Mouse (Mus musculus): ENCODE measurements at regions not wholly inside any gene's neighbourhood (a gene's known extent, or its start where the extent isn't known, plus 50 kb on each side); places are given as distances from the start of the nearest gene placed in this dataset.

DNA sequence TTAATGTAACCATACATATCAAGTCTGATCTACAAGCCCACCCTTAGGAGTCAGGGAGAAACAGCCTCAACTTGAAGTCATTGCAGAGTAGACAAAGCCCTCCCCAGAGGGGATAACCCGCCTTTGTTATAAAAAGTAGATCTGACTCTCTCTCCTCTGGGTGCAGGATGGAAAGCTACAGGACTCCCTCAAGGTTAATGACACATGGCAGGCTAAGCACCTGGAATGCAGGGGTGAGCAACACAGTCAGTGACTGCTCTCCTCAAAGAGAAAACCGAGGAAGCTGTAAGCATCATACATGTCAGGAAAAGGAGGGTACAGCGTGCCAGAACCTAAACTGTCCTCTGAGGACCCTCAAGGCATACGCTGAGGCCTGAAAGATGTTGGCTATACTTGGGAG, 177.1 kb downstream of the Mycn start:
- no peak for DNase-seq

DNA sequence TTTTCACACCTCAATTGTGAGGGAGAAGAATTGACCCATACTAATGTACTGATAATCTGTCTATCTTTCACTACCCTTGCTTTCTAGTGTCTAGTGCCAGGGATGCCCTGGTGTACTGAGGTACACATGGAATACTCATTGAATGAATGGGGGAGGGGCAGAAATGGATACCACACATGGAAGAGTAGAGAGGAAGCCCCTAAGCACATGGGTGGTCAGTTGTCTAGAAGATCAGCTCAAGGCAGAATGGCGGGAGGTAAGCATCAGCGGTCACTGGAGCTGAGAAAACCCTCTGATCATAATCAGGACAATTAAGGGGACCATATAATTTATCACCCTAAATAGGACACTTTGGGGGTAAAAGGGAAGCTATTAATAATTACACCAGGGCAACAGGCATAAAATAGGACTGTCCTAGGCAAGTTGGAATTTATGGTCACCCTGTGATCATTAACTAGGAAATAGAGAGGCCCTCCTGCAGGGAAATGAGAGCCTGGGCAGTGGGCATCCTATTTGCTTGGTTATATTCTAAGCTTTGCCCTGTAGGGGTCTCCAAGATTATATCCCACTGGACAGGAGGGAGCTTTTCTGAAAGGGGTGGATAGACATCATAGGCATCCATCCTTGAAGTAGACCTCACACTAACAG, 185.3 kb downstream of the Mycn start:
- DNase-seq: no peak

DNA sequence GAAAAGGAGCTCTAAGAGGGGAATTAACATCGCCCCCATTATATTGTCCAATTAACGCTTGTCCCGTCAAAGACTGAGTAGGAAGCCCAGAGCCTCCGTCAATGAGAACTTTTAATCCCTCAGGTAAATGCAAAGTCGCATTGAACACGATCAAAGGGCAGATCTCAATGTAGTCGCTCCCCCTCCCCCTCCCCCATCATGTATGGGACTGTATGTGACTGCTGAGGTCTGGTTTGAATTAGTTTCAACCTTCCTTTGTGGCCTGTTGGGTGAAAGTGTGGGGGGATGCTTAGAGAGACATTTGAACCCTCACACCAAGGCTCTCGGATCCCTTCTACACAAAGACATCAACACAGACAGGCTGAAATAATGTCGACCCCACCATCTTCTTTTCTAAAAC, 187.9 kb downstream of the Mycn start:
- no peak for DNase-seq

DNA sequence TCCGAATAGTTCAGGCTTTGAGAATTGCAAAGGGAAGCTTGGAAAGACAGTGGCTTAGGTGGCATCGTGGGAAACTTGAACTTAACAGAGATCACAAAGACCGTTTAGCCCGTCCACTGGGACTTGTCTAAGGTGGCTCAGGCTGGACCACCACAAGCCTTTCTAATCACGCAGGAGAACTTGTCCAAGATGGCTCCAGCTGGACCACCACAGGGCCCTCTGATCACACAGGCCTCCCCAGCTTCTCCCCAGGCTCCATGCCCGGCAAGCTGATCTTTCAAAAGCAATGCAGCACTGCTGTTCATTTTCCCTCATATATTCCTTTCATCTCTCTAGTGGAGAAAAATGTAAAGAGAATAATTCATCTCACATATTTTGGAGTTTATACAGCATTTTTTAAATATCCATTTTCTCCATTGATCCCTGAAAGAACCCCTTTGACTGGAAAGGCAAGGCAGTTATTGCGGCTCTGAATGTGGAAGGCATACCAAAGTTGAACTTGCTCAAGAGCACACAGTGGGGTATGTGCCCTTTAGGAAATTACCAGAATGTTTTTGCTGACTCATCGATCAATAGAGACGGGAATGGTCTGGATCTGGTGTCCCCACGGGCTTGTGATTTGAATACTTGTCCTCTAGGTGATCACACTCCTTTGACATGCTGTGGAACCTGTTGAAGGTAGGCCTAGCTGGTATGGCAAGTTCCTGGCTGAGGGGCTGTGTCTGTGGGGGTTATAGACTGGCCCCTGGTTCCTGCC, 189.9 kb downstream of the Mycn start:
- no peak for DNase-seq

DNA sequence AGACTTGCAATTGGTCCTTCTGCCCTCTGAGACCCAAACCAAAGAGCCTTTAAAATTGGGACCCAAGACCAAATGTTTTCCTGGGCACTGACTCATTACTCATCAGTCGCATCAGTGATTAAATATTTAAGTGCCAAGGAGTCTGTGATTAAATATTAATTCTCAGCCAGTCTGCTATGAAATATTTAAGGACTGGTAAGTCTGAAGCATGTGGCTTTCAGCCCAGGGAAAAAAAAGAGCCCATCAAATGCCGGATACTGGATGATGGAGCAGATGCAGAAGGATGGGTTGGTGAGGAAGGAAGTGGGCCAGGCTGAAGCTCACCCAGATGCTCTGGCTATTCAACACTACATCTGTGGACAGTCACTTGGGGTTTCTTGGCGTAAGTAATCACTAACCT, 192.0 kb downstream of the Mycn start:
- DNase-seq: no peak

DNA sequence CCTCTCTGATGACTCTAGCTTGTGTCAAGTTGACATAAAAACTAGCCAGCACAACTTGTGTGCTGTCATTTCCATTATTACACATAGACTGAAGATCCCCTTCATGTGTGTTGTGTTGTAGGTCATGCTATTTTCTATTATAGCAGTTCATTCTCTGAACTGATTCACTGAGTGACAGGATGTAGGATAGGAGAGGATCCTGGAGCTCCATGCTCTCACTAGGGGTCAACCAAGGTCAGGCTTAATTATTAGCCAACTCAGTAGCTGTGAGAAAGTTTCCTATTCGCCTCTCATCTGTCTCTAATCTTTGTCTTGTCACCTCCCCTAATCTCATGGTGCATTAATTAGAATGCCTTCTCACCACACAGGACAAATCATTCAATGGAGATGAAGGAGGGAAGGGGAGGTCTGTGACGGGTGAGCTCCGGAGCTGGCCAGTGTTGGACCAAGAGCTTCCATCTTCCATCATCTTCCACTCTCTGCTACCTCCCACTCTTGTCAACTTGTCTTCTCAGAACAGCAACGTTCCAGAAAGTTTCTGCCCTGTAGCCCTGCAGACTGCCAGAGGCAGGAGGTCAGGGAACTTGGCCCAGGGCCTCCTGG, 194.8 kb downstream of the Mycn start:
- no peak for DNase-seq

DNA sequence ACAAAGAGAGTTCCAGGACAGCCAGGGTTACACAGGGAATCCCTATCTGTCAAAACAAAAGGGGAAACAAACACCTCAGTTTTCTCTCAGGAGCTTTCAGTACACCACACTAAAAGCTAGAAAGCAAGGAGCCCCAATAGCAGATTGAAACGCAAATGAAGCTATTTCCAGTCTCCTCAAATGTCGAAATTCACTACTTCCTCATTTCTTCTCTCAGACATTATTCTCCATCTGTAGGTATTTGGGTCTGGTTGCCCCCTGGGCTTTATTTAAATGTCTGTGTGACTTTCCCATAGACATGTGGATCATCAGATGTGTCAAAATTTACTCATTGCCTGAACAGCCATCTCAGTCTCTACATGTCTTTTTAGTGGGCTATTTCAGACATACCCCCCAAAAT, 197.2 kb downstream of the Mycn start:
- no peak for DNase-seq

DNA sequence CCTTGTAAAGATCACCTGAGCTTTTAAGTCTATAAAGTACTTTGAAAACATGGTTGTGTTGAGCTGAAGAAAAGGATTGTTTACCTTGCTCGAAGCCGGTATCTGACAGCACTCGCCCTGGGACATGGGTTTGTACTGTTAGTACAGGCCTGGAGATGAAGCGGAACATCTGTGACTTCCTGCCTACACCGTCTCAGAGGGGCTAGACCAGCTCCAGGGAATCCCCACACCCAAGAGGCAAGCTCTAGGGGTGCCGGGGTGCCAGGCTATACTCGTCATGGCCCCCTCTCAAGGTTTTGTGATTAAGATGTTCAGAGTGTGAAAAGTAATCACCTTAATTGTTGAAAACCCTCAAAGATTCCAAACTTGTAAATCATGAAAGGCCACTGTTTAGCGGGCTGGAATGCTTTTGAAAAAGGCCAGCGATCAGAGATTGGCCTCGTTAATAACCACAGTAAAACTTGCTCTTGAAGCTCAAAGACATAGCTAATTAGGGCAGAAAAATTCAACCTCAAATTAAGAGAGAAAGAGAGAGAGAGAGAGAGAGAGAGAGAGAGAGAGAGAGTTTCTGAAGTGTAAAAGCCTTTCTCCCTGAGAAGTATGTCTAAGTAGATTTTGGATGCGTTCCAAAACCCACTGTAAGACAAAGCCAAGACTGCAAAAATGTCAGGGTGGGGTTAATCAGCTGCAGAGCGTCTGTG, 202.9 kb downstream of the Mycn start:
- DNase-seq: no peak

DNA sequence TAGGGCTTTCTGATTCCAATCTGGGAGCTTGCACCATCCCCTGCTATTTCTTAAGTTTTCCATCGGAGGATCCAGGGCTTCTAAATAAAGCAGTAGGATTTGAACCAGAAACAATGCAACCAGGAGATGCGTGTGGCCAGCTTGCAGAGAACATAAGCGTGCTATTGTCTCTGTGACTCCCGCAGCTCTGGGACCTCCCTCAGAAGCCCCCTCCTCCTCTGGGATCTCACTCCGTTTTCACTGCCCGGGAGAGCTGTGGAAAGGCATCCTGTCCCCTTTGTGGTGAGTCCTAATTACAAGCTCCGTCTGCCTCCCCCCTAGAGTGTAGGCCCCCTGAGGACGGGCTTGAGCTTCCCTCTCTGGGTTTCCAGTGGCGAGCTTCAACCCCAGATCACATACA, 215.9 kb downstream of the Mycn start:
- DNase-seq: no peak

DNA sequence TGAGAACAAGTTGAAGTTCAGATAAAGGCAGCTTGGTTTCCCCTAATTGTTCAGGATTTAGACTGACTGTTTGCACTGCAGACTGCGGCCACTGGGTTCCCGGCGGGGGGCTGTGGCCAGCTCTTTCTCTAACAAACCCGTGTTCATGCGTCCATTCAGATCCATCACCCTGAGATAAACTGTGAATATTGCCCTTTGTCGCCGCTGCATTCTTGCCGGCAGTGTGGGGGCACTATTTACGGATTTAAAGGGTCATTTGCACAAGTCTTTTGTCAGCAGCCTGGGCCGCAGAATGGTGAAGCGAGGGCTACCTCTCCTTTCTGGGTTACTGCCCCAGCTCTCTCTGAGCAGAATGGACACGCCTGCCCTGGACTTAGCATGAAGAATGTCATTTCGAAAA, 216.6 kb downstream of the Mycn start:
- DNase-seq: no peak

DNA sequence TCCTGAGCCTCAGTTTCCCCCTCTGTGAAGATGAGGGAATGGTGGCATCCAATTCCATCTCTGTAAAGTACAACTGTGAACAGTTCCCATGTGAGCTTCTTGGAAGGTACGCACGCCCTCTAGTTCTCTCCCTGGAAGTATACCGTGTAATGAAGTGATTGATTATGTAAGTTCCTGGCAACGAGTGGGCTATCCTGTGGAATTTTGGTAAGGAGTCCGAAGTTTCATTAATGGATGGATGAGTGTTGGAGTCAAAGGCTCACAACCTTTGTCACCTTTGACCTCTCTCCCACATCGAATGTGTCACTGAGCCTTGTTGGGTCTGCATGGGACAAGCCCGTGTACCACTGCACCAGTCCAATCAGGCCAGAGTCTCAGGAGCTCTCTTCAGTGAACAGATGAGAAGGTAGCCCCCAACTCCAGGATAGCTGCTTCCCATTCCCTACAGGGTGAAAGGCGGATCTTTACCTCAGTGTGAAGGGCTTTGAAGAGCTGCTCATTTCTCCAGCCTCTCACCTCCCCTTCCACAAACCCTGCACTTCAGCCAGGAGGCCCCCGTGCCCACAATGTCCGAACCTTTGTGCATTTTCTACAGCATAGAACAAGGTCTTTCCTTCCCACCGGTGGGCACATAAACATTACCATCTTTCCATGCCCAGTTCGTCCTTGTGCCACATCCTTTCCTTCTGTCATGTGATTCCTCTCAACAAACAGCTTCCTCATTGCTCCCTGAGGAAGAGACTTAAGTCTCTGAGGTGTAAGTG, 217.8 kb downstream of the Mycn start:
- DNase-seq: no peak

DNA sequence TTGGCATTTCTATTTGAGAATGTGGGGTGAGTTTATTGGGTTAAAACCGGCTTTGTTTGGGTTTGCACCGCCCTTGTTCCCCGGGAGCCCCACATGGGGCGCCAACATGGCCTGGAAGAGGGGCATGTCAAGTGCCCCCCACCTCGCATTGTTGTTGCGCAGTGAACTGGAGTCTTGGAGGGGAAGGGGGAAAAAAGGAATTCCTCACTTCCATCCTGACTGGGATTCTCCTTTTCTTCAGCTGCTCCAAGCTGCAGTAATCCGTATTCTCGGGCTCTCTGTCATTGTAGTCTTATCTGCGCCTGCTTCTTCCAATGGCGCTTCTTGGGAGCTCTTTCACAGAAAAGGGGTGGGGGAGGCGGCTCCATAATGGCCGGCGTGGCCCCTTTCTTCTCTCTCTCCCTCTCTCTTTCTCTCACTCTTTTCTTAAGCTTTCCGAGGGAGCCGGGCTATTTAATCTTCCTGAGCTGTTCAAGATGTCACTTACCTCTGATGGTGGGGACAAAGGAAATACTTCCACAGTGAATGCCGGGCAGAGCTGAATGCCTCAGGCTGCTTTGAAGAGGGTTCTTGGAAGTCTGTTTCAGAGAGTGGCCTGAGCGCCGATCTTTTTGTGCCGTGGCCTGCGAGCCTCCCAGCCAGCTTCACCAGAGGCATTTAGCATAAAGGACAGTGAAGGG, 218.6 kb downstream of the Mycn start:
- no peak for DNase-seq

DNA sequence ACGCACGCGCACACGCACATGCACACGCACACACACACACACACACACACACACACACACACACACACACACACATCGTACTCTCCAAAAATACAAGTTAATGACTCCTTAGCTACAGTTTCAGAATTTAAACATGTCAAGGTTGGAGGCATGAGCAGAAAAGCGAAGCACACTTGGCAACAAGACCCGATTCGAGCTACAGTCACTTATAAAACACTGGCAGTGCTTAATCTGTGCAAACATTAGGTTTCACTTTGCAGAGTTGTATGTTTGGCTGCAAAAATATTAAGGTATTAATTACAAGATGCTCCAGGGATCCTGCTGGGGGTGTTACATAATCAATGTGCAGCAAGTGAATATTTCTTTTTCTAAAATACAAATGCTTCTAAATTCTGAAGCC, 225.0 kb downstream of the Mycn start:
- DNase-seq: no peak

DNA sequence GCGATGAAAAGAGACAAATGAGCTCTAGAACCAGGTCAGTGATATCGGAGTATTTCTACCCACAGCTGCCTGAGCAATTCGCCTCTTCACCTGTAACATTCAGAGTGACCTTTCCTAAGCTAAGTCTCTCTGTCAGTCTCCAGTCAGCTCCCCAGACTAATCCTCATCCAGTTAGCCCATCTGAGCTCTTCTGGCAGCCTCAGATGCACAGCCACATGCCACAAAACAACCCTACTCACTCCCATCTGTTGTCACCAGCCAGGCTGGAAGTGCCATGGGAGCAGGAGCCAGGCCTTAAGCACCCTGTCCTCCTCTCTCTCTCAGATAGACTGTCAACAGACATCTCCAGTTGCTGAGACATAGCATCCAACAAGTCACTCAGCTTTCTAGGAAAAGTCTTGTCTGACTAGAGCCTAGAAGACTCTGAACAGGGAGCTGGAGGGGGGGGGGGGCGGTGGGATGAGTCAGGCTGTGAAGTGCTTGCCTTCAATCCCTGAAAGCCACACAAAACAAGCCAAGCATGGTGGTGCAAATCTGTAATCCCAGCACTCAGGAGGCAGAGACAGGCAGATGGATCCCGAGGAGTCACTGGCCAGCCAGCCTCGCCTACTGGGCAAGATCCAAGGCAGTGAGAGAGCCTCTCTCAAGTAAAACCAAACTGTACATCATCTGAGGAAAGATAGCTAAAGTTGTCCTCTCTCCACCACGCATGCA, 225.6 kb downstream of the Mycn start:
- no peak for DNase-seq

DNA sequence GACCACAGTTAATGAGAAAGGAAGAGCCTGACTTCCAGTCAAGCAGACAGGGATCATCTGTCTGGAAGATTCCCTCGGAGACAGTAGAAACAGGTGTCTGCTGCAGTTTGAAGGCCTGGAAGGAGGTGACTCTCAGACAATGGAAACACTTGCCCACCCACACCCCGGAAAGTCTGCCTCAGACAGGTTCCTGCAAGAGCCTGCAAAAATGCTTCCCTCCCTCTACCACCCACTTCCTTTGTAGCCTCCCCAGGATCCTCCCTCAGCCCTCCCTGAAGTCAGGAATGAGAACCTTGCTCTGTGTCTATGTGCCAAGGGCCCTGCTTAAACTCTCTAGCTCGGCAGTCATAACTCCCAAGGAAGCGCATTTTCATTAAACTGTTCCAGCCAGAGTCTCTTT, 226.2 kb downstream of the Mycn start:
- no peak for DNase-seq

- no peak for DNase-seq
These were observed 231.5 kb downstream of the Mycn start for GRCm38 (mm10) chr12:12710184-12710609.

DNA sequence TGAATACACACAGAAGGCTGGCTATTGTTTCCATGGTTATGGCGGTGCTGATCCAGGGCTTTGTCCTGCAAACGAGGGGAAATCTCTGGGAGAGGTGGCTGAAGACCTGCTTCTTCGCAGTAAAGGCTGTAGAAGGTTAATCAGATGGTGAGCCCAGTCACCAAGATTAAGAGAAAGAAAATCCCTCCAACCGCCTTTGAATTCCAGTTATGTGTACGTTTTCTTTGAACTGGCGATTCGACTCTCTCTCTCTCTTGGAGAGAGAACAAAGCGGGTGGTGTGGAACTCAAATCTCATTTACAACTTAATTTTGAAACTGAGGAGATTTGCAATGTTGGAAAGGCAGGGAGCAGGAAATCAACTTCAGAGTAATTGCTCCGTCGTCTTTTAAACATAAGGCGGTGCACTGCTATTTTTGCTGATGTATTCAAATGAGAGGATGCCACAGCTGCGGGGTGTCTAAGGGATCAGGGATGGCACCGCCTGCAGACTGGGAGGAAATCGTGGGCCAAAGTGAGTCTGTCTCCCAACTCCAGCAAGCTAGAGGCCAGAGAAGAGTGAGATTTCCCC, 232.7 kb downstream of the Mycn start:
- DNase-seq: no peak

DNA sequence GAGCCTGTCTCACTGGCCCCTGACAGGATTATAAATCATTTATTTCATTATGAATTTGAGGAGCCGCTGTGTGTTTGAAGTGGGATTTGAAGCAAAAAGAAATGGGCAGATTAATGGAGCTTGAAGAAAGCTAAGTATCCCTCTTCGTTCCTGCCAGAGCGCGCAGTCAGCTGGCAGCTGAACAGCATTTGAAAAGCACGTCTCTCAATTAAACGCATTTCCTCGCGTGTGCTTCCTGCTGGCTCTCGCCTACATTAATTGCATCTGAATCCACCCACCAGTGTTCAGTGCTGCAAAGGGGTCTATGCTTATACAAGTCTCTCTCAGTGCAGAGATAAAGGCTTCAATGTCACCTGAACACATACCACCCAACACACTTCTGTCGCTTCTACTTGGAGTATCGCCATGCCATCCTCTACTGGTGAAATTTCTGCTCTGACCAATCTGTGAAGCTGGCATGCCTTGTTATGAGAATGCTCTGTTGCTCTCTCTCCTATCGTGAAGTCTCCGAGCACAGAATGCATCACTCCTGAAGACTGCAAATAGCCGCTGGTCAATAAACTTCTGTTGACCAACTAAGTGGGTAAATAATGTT, 235.3 kb downstream of the Mycn start:
- DNase-seq: no peak

DNA sequence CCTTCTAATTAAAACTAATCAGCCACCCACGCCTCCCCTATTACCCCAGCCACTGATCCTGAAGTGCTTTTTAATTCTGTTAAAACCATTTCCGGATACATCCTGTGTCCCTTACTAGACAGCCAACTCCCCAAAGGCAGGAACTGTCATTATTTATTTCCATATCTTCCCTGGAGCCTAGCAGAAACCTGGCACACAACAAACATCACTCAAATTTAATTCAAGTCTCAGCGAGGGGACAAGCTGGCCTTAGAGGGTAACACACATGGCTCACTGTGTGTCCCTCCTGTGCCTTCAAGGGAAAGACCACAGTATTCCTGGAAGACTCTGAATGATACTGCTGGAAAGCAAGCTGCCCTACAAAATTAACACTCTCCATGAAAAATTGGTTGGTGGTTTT, 240.0 kb downstream of the Mycn start:
- DNase-seq: no peak

DNA sequence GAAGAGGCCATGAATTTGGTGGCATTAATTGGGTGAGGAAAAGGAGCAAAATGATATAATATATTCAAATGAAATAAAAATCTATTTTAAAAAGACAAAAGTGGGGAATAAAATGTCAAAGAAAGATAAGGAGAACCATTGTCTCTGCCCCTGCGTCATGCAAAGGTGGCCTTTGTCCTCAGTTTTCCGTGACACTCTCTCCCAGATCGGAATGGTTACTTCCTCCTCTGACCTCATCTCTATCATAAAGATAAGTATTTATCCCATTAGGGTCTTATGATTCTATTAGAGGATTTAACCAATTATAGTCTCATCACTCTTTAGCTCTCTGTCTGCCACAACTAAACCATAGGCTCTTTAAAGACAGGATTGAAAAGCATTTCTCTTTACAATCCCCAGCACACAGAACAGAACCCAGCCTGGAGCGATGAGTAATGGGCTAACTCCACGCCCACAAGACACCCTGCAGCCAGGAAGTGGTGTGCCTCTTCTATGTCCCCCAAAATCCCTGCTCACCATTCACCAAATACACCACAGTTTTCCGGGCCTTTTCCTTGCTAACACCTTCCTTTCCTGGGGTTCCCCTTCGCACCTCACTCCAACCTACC, 240.6 kb downstream of the Mycn start:
- DNase-seq: no peak
